Mouse (Mus musculus) forebrain, embryonic 16.5 days (tissue): ENCODE results near the gene Krt79. TPM values are rescaled to one million over a fixed set of nuclear protein-coding genes. Genes with fewer than 3 reads are reported as not detected.

Experiments used
- ATAC-seq: fragments of 200-750 bp; cut with Nextera tagmentation; 2 replicates; pipeline ENCODE4 v1.8.0; 2017; ENCODE audit warnings: mild to moderate bottlenecking, moderate library complexity
- H3K27ac ChIP-seq: fragments of 300-500 bp; sonication (generic); 2 replicates; pipeline ENCODE4 v1.5.1; 2014; ENCODE audit warnings: low read length, control low read depth
- H3K27me3 ChIP-seq: fragments of 300-500 bp; sonication (generic); replicated peaks from 2 replicates; pipeline ENCODE4 v1.6.1; 2014; ENCODE audit warnings: low read length; ENCODE audit not compliant: control insufficient read depth, insufficient read depth
- H3K36me3 ChIP-seq: fragments of 300-500 bp; sonication (generic); 2 replicates; pipeline ENCODE4 v1.6.1; 2014; ENCODE audit not compliant: control insufficient read depth, insufficient read depth
- H3K4me1 ChIP-seq: fragments of 300-500 bp; sonication (generic); replicated peaks from 2 replicates; pipeline ENCODE4 v1.6.1; 2014; ENCODE audit warnings: low read length; ENCODE audit not compliant: control insufficient read depth, insufficient read depth
- H3K4me2 ChIP-seq: fragments of 300-500 bp; sonication (generic); 2 replicates; pipeline ENCODE4 v1.6.1; 2014; ENCODE audit warnings: mild to moderate bottlenecking, low read length, control low read depth
- H3K4me3 ChIP-seq: fragments of 300-500 bp; sonication (generic); replicated peaks from 2 replicates; pipeline ENCODE4 v1.5.1; 2014; ENCODE audit warnings: mild to moderate bottlenecking, low read length, control low read depth
- H3K9ac ChIP-seq: fragments of 300-500 bp; sonication (generic); replicated peaks from 2 replicates; pipeline ENCODE4 v1.6.1; 2014; ENCODE audit warnings: low read depth, low read length, control low read depth
- H3K9me3 ChIP-seq: fragments of 300-500 bp; sonication (generic); 2 replicates; pipeline ENCODE4 v1.6.1; 2016; ENCODE audit warnings: low read length; ENCODE audit not compliant: control insufficient read depth
- WGBS: fragments of 180-500 bp; shearing (Covaris S2); extraction: QIAGEN DNeasy Blood & Tissue Kit; methylation state at CpG from one replicate; pipeline ENCODE4 v1.1.7; 2014; 5-methylcytosine and 5-hydroxymethylcytosine counted together
- polyA plus RNA-seq: library from polyadenylated mRNA; unstranded; fragments of >200 nt; fragmentation: Nextera tagmentation; extraction: Ambion mirVana; gene quantifications from 2 replicates; pipeline ENCODE4 v1.2.1, GENCODE M21; 2015

Krt79 gene
- polyA plus RNA-seq, 1 experiment from 2014 or later = 0.38 TPM

DNA sequence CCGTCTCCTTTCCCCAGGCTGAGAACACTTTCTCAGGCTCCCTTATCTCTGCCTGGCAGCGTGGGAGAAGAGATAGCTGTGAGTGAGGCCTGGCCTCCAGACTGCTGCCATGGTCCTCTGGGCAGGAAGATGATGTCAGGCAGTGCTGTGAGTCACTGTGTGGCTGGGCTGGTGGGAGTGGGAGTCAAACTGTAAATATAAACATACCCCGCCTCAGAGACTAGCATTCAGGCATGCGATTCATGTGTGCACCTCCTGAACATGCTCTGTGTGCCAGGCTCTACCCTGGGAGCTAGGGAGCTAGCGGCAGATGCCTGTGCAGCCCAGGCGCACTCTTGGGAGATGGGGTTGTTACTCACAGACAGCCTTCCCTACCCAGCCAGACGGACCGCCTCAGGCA lies 1.8 kb upstream of the Krt79 start:
- no peaks in the 10 kb centered on the region for H3K36me3 ChIP-seq
- no peak for ATAC-seq
- H3K9me3 ChIP-seq = no peaks in the 10 kb centered on the region
- H3K9ac ChIP-seq = no peak overlapping the region
- WGBS = 70% methylated on average over 8 of the region's 8 CpGs
- H3K4me3 ChIP-seq = no peak overlapping the region
- H3K27ac ChIP-seq = no peak overlapping the region
- H3K4me1 ChIP-seq = no peaks in the 10 kb centered on the region
- no peak overlapping the region for H3K4me2 ChIP-seq
- no peaks in the 10 kb centered on the region for H3K27me3 ChIP-seq

DNA sequence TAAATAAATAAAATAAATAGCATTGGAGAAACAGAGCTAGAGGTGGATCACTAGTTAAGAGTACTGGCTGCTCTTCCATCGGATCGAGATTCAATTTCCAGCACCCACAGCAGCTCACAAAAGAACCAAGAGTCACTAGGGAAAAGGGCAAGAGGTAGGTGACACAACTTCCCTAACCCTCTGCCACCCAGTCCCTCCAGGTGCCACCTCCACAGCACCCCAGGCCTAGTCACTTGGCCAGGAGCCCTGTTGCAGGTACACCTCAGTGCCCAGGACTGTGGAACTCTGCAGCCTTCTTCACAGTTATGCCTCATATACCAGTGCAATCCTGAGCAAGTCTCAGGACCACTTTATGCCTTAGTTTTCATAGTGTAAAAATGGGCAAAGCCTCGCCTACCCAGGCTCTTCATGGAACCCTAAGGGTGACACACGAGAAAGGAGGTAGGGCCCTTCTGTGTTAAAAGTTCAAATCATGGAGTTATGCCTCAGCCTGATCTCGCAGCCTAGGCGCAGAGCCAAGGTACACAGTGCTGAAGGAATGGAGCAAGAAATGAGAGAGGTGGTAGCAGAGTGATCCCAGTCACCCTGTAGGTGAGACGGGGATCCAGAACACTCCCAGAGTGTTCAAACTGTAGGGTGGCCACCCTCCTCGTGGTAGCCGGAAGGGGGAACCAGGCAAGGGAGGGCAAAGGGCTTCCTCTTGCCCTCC lies 1.4 kb downstream of the Krt79 start:
- WGBS = 87% methylated on average over 9 of the region's 9 CpGs
- Histone ChIP-seq H3K27ac (no peak overlapping the region), H3K9me3 (no peaks in the 10 kb centered on the region), H3K27me3 (no peaks in the 10 kb centered on the region), H3K36me3 (no peaks in the 10 kb centered on the region), H3K4me3 (no peak overlapping the region), H3K9ac (no peak overlapping the region), H3K4me1 (no peaks in the 10 kb centered on the region), H3K4me2 (no peak overlapping the region)
- ATAC-seq = no peak

DNA sequence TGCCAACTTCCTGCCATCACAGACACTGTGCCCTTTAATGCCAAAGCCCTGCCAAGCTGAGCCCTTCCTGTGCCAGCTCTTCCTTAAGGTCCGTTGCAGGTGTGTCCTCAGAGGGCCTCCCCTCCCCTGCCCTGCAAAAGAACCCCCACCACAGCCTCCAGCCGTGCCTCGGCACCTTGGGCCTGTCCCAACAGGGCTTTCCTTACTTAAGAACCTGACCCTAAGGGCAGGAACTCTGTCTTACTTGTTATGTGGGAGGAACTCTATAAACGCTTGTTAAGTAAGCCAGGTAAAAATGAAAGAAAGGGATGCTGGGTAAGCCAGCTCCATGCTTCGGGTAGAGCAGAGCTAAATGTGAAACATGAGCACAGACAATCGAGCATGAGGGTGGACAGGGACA lies 7.1 kb downstream of the Krt79 start:
- Histone ChIP-seq H3K27me3 (0 out of 2 replicates have a peak, but pooled peaks cover 3% of the 10 kb centered on the region), H3K4me1 (0 out of 2 replicates have a peak, but pooled peaks cover 2% of the 10 kb centered on the region), H3K9me3 (no peaks in the 10 kb centered on the region), H3K4me3 (no peak overlapping the region), H3K9ac (no peak overlapping the region), H3K27ac (no peak overlapping the region), H3K4me2 (no peak overlapping the region), H3K36me3 (no peaks in the 10 kb centered on the region)
- WGBS = 82% methylated on average over 6 of the region's 6 CpGs
- ATAC-seq = no peak

DNA sequence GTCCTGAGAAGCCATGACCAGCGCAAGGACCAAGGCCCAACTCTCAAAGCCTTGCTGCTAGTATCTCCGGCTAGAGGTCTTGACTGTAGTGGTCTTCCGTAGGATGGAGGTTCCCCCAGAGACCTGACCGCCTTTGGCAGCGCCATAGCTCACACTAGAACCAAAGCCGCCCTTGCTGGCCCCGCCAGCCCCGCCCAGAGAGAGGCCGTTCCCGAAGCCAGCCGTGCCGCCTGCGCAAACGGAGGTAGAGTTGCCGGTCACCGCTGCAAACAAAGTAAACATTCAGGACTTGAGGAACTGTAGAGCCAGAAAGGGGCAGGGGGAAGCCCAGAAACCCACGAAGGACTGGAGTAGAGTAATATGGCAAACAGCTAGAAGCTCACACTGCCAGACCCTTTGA lies 10.5 kb downstream of the Krt79 start:
- H3K27me3 ChIP-seq = 0 out of 2 replicates have a peak, but pooled peaks cover 3% of the 10 kb centered on the region
- WGBS = 6% methylated on average over 17 of the region's 17 CpGs
- H3K4me2 ChIP-seq = no peak overlapping the region
- H3K9ac ChIP-seq = no peak overlapping the region
- H3K9me3 ChIP-seq = no peaks in the 10 kb centered on the region
- H3K4me3 ChIP-seq = no peak overlapping the region
- H3K36me3 ChIP-seq = no peaks in the 10 kb centered on the region
- no peak overlapping the region for H3K27ac ChIP-seq
- 0 out of 2 replicates have a peak, but pooled peaks cover 2% of the 10 kb centered on the region for H3K4me1 ChIP-seq
- no peak for ATAC-seq

DNA sequence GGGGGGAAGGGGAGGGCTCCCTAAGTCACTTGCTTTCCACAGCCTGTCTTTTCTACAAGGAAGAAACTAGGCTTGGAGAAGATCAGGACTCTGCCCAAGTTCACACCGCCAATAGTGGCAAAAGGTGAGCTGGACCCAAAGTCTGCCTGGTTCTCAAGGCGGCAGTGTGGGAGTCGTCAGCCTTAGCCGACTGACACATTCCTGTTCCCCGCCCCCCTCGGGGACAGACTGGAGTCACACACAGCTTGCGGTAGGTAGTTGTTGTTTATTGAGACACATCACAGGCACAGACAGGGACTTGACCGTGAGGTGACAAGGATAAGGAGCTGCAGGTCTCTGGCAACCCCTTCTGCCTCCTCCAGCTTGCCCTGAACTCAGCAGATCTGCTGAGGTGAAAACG lies 11.0 kb downstream of the Krt79 start:
- Histone ChIP-seq H3K4me2 (no peak overlapping the region), H3K27ac (no peak overlapping the region), H3K36me3 (no peaks in the 10 kb centered on the region), H3K9me3 (no peaks in the 10 kb centered on the region), H3K27me3 (0 out of 2 replicates have a peak, but pooled peaks cover 3% of the 10 kb centered on the region), H3K4me1 (0 out of 2 replicates have a peak, but pooled peaks cover 2% of the 10 kb centered on the region), H3K4me3 (no peak overlapping the region), H3K9ac (no peak overlapping the region)
- no peak for ATAC-seq
- WGBS = 21% methylated on average over 9 of the region's 9 CpGs

DNA sequence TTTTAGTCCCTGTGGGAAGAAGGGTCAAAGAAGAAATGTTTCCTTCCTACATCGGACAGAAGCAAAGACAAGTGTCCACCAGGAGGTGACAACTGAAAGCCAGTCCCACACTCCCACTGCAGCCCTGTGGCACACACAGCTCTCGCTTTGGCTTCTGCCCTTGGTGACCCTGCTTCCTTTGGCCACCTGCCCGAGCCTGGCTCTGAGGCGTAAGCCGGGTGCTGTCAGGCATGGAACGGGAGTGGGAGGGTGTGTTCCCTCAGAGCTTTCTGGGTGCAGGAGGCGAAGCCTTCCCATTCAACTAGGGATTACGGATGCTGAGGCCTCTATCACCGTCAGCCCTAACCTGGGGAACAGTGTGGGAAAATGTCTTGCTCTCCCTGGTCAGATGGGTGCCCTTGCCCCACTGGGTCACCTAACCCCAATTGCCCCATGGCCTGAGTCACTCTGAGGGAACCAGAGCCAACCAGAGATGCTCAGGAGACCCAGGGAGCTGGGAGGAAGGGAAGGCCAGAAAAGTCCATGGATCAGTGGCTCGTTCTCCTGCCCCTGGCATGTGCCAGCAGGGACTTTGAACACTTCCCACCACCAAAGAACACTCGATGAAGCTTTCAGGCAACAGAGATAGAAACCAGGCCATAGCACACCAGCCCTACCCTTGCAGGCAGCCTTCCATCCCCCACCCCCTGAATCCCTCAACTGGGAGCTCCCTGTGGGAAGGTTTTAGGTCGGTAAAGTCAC lies 12.6 kb downstream of the Krt79 start:
- no peak overlapping the region for H3K4me2 ChIP-seq
- WGBS = 68% methylated on average over 12 of the region's 12 CpGs

DNA sequence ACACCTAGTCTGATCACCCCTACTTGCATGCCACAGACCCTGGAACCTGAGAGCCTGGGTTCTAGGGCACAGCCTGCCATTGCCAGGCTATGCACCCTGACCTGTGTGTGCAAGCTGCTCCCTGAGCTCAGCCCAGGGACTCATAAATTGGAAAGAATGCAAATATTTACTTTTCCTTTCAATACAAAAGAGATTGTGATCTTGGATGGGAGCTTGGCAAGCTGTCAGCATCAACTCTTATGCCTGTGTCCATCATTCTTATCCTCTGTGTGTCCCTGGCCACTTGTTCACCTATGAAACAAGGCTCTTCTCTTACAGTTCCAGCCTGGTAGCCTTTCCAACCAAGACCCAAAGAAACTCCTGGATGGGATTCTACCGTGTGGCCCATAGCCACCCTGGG lies 15.1 kb downstream of the Krt79 start:
- no peak overlapping the region for H3K9ac ChIP-seq
- no peaks in the 10 kb centered on the region for H3K27me3 ChIP-seq
- H3K27ac ChIP-seq = no peak overlapping the region
- no peak overlapping the region for H3K4me3 ChIP-seq
- 0 out of 2 replicates have a peak, but pooled peaks cover 2% of the 10 kb centered on the region for H3K4me1 ChIP-seq
- WGBS = 93% methylated on average over 1 of the region's 1 CpGs
- H3K4me2 ChIP-seq = no peak overlapping the region
- no peaks in the 10 kb centered on the region for H3K9me3 ChIP-seq
- ATAC-seq = no peak
- no peaks in the 10 kb centered on the region for H3K36me3 ChIP-seq

More for the DNA sequence above, 12.6 kb downstream of the Krt79 start:
- Histone ChIP-seq H3K9me3 (no peaks in the 10 kb centered on the region), H3K4me1 (0 out of 2 replicates have a peak, but pooled peaks cover 2% of the 10 kb centered on the region), H3K27me3 (0 out of 2 replicates have a peak, but pooled peaks cover 3% of the 10 kb centered on the region), H3K4me3 (no peak overlapping the region), H3K9ac (no peak overlapping the region), H3K36me3 (no peaks in the 10 kb centered on the region), H3K27ac (no peak overlapping the region)
- no peak for ATAC-seq

DNA sequence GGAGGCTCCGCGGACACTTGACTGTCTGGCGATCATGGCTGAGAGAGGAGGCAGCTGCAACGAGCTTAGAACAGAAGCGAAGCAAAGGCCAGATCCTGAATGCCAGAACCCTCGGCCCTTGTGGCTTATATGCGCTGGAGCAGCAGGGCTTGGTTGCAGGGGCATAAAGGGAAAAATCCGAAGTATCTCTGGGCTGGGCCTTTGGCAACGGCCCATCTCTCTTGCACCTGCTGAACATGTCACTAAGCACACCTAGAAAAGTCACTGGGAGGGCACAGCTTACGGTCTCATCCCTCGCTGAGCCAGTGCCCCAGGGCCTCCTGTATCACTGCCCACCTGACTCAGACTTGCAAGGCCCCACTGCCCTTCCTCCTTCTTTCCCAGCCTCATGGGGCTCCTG lies 15.5 kb downstream of the Krt79 start, which contains the start of gene Krt4:
Gene Krt4, minus strand, starts transcription at position 101 of the 400 bp plus-strand sequence.
- H3K4me3 ChIP-seq = no peak within 1 kb of the TSS
- H3K4me1 ChIP-seq = no peaks in the 10 kb centered on the region
- 83% methylated on average over 11 of the region's 11 CpGs for WGBS
- H3K36me3 ChIP-seq = no peaks in the 10 kb centered on the region
- no peak within 1 kb of the TSS for H3K4me2 ChIP-seq
- H3K9me3 ChIP-seq = no peaks in the 10 kb centered on the region
- ATAC-seq = no peak
- no peak within 1 kb of the TSS for H3K9ac ChIP-seq
- no peaks in the 10 kb centered on the region for H3K27me3 ChIP-seq
- H3K27ac ChIP-seq = no peak within 1 kb of the TSS

DNA sequence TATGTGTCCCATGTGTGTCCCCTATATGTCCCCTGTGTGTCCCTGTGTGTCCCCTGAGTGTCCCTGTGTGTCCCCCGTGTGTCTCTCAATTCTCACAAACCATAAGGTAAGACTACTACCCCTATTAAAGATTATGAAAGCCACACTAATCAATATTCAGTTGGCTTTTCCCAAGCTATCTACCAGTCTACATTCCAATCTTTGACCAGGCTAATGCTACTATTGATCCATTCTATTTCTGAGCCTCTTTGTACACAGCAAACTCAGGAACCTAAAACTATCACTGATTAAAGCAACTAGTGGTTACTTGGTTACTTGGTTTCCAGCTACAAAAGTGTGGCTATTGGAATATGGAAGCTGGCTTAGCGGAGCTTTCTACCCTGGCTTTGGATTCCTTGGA lies 17.8 kb downstream of the Krt79 start:
- Histone ChIP-seq H3K9ac (no peak overlapping the region), H3K27ac (no peak overlapping the region), H3K27me3 (no peaks in the 10 kb centered on the region), H3K36me3 (no peaks in the 10 kb centered on the region), H3K4me3 (no peak overlapping the region), H3K4me1 (no peaks in the 10 kb centered on the region), H3K4me2 (no peak overlapping the region), H3K9me3 (no peaks in the 10 kb centered on the region)
- no peak for ATAC-seq
- WGBS = 85% methylated on average over 2 of the region's 2 CpGs
